Mouse (Mus musculus) liver, adult 2 months (tissue): ENCODE results near the gene Mpv17l2.

Experiments used
- CTCF ChIP-seq: fragments of 200-500 bp; IDR thresholded peaks from 2 replicates; pipeline ENCODE4 v1.5.1; 2011; ENCODE audit warnings: low read depth, low read length, control low read depth
- POLR2A ChIP-seq: fragments of 200-500 bp; IDR thresholded peaks from 2 replicates; pipeline ENCODE4 v1.6.1; 2011; ENCODE audit warnings: low read length, control low read depth; ENCODE audit not compliant: insufficient read depth; ENCODE audit errors: extremely low read depth

GRCm38 (mm10) chr8:70764026-70764425, 3.3 kb upstream of the Mpv17l2 start:
- no peak for TF ChIP-seq CTCF
- 0 out of 2 replicates have a peak, but pooled peaks have one; percentile 15 for TF ChIP-seq POLR2A
